Mouse (Mus musculus) CH12.LX (cell line): Measurements from ENCODE around the gene Il17ra.

Source experiments
- BHLHE40 ChIP-seq: IDR thresholded peaks from 2 replicates; pipeline ENCODE4 v1.6.1; 2011; ENCODE audit warnings: mild to moderate bottlenecking, low read depth, low read length, improper control_type of control experiment
- CTCF ChIP-seq, 2 experiments: IDR thresholded peaks in 1 of 2; conservative IDR thresholded peaks in 1 of 2; 2 replicates each; pipeline ENCODE4 v1.5.1; 2011 to 2012; ENCODE audit warnings: low read depth in 2 of 2, low read length in 2 of 2, improper control_type of control experiment in 1 of 2, inconsistent platforms in 1 of 2, mild to moderate bottlenecking in 1 of 2, moderate library complexity in 1 of 2
- E2F4 ChIP-seq: IDR thresholded peaks from 2 replicates; pipeline ENCODE4 v1.6.1; 2011; ENCODE audit warnings: low read depth, low read length, improper control_type of control experiment; ENCODE audit not compliant: insufficient replicate concordance
- ETS1 ChIP-seq: conservative IDR thresholded peaks from 2 replicates; pipeline ENCODE4 v1.6.1; 2012; ENCODE audit warnings: low read depth, mild to moderate bottlenecking, inconsistent platforms, low read length, improper control_type of control experiment, moderate library complexity
- MAZ ChIP-seq: IDR thresholded peaks from 2 replicates; pipeline ENCODE4 v1.6.1; 2012; ENCODE audit warnings: low read depth, mild to moderate bottlenecking, inconsistent platforms, low read length, improper control_type of control experiment, moderate library complexity
- POLR2A ChIP-seq: IDR thresholded peaks from 2 replicates; pipeline ENCODE4 v1.6.1; 2011; ENCODE audit warnings: low read depth, mild to moderate bottlenecking, improper control_type of control experiment, low read length
- RCOR1 ChIP-seq: conservative IDR thresholded peaks from 2 replicates; pipeline ENCODE4 v1.6.1; 2012; ENCODE audit warnings: low read depth, mild to moderate bottlenecking, inconsistent platforms, low read length, improper control_type of control experiment
- SMC3 ChIP-seq: IDR thresholded peaks from 2 replicates; pipeline ENCODE4 v1.6.1; 2011; ENCODE audit warnings: low read depth, low read length, improper control_type of control experiment

- no peak for TF ChIP-seq BHLHE40
- TF ChIP-seq E2F4, result no peak
- no peak; a peak in 1 of 4 replicates for TF ChIP-seq CTCF (conservative IDR thresholded peaks at IDR 0.05 in 1 of 2, IDR thresholded peaks at IDR 0.05 in 1 of 2; ENCODE audit: low read depth in 2 of 2, low read length in 2 of 2)
- TF ChIP-seq ETS1, result no peak
- no peak for TF ChIP-seq RCOR1
- no peak for TF ChIP-seq POLR2A
- TF ChIP-seq SMC3, result no peak
- no peak for TF ChIP-seq MAZ
Observed at GRCm38 (mm10) chr6:120457751-120458150, 5.3 kb upstream of the Il17ra start.
